16 mouse cellular contexts compared by ENCODE assay signal in genomic region chr8:113263296-113263695, GRCm38 (mm10).
"Had no signal": no experiment of that assay in that cellular context is flagged by ENCODE, and none has a peak within 500 bp of the region (broad histone marks: within the 10 kb centered on the region; RNA-seq: fewer than 3 reads in every experiment).

No protein-coding gene starts in this region.

- H3K36me3 ChIP-seq: lung, embryonic 15.5 days; midbrain, embryonic 13.5 days; neural tube, embryonic 12.5 days; stomach, embryonic 15.5 days had no signal

- ATAC-seq: lung, postnatal 0 days; midbrain, embryonic 13.5 days had no signal

- H3K9ac ChIP-seq: lung, embryonic 15.5 days; midbrain, embryonic 13.5 days; neural tube, embryonic 12.5 days; stomach, embryonic 15.5 days had no signal

- H3K27ac ChIP-seq: lung, embryonic 15.5 days; macrophage; midbrain, embryonic 13.5 days; neural tube, embryonic 12.5 days; stomach, embryonic 15.5 days; stomach, postnatal 0 days had no signal

- H3K4me2 ChIP-seq: lung, embryonic 15.5 days; midbrain, embryonic 11.5 days; midbrain, embryonic 13.5 days; neural tube, embryonic 12.5 days; stomach, embryonic 15.5 days had no signal

- H3K9me3 ChIP-seq: lung, embryonic 15.5 days; midbrain, embryonic 13.5 days; neural tube, embryonic 12.5 days; stomach, embryonic 15.5 days had no signal

- H3K4me3 ChIP-seq: lung, embryonic 15.5 days; megakaryocyte, embryonic 14.5 days; midbrain, embryonic 13.5 days; neural tube, embryonic 12.5 days; stomach, embryonic 15.5 days had no signal

- DNase-seq: lung, adult 2 months; lung, postnatal 14 days; lung, postnatal 36 days; right cerebral cortex, postnatal 14 days; thymus, adult 2 months; thymus, postnatal 25 days; thymus, postnatal 4 days had no signal

- H3K27me3 ChIP-seq: lung, embryonic 15.5 days; megakaryocyte, embryonic 14.5 days; midbrain, embryonic 13.5 days; neural tube, embryonic 12.5 days; stomach, embryonic 15.5 days had no signal

- H3K4me1 ChIP-seq: megakaryocyte, embryonic 14.5 days; midbrain, embryonic 13.5 days; neural tube, embryonic 12.5 days; stomach, embryonic 15.5 days had no signal
